Mouse (Mus musculus) layer of hippocampus, adult 8-10 months (tissue): ENCODE results near the gene Efl1. TPM values are rescaled to one million over a fixed set of nuclear protein-coding genes. Genes with fewer than 3 reads are reported as not detected.
"Not testable (repeated sequence)": the region's sequence is repeated elsewhere in the genome, so short reads cannot be mapped to it uniquely, and the experiment has no call there.

Experiments
- DNase-seq, 2 experiments: peaks; one replicate each; pipeline ENCODE4 v3.0.0; 2022; ENCODE audit warnings: low spot score in 2 of 2
- total RNA-seq, 4 experiments: library from RNA; stranded (reverse); gene quantifications; 2 replicates each; pipeline ENCODE4 v1.2.4; 2022

The Efl1 gene
- total RNA-seq, 4 experiments from 2014 or later = 18.1 to 25.6 (median 19.1) TPM

- DNase-seq = no peak
These were observed 71.3 kb downstream of the Efl1 start for GRCm38 (mm10) chr7:82719740-82720139.

DNA sequence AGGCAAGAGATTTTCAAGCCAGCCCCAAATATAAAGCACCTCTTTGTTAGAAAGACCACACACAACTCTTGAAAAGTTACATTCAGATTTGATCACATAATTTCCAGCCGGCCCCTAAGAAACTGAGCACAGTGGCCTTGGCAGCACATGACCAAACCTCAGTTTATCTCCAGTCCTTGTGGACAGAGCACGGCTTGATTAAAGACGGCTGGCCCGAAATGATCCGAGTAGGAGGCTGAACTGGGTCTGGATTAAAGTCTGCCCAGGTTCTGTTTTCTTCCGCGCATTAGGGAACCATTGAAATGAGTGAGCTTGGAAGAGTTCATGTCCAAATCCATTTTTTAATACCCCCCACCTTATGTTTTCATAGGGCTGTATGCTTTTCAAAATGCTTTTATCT is 72.1 kb downstream of the Efl1 start:
- no peak for DNase-seq

DNA sequence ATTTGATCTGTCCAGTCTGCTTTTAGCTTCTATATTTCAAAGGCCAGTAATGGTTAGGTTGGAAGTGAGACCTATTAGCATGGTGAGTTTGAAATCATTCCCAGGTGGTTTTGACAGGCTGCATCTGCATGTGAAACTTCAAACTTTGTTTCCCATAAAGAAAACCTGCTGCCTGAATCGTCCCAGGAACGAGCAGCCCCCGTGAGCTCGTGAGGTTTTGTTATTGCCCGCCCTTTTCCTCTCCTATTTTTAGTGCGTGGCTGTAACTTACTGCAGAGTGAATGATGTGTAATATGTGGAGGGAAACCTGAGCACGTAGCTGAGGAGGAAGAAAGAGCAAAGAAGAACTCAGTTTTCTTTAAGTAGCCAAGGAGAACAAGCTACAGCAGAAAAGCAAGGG is 72.5 kb downstream of the Efl1 start:
- DNase-seq = no peak

DNA sequence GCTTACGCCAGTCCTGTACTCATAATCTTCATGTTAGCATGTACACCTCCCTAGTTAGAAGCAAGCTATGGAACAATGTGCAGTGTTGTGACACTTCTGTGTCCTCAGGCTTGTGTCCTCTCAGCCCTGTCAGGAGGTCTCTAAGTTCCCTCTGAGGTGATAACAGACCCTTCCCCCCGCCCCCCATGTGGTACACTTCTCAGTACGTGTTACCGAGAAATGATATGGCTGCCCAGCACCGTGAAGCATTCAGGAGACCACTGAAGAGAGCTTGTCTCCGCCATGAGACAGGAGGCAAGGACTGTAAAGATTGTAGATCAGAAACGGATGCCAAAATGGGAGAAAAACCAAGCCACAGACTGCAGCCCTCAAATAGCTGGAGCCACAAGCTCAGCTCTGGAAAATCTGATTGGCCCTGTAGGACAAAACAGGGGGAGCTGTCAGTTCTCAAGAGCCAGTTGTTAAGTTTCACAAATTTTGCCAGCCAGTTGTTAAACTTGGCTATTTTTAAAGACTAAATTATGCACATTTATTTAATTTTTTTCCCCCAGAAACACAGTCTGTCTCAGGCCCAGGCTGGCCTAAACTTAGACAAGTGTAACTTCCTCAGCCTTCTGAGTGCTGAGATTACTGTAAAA is 74.2 kb downstream of the Efl1 start:
- DNase-seq = no peak

GRCm38 (mm10) chr7:82723151-82723871 is 74.9 kb downstream of the Efl1 start:
- no peak for DNase-seq

DNA sequence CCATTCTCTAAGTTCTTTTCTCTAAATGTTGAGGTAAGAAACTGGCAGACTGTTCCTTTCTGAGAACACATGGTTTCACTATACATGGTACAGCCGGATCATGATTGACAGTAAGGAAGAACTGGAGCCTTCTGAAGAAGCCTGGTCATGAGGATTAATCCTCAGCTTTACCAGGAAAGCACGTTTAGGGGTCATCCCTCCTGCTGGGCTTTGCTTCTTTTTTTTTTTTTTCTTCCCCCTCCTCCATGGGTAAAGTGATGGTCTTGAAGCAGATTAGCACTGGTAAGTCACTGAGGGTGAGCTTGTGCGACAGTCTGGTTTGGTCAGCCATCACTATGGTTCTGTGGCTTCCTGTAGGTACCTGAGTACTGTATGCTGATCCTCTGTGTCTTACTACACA is 76.1 kb downstream of the Efl1 start:
- no peak for DNase-seq

GRCm38 (mm10) chr7:82725006-82725636 is 76.7 kb downstream of the Efl1 start:
- DNase-seq = no peak

DNA sequence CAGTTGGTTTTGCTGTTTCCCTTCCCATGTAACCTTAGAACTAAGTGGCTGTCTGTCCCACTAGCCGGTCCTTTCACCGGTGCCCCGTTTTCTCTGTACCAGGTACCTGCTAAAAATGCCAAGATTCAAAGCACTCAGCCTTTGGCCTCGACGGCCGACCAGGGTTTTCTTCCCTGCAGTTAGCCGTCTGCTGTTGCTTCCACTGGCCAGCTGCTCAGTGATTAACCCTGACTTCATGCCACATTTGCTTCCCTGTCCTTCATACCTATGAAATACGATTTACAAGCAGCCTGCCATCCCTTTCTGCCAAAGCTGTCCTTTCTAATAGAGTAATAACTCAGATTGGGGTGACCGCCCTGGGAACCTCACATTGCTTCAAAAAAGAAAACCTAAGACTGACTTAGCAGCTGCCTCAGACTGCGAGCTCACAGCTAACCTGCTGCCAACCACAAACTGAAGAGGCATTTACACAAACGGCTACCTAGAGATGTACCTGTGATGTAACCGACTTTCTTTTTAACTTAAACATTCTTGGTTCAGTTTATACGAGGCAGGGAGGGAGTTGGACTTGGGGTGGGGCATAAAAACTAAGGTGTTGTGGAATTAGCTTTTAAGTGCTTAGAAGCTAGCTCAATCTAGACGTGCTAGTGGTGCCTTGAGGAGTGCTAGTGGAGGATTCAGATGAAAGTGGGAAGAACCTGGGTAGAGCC is 77.5 kb downstream of the Efl1 start:
- no peak for DNase-seq

DNA sequence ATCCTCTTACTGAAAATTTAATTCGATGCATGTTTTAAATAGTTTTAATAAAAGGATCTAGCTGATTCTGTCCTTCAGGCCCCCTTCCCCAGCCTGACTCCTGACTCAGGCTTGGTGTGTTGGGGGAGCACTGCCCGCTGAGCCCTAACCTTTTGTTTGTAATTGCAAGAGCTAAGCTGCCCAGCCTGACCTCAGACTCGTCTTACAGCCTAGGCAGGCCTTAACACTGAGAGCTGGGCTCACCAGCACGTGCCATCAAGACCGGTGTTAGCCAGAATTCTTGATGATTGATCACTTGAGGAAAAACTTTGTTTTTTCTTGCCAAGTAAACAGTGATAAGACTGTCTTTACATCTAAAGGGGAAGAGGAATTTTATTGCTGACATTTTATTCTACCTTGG is 78.7 kb downstream of the Efl1 start:
- DNase-seq = no peak

GRCm38 (mm10) chr7:82729009-82729408 is 80.6 kb downstream of the Efl1 start:
- not testable (repeated sequence) for DNase-seq

DNA sequence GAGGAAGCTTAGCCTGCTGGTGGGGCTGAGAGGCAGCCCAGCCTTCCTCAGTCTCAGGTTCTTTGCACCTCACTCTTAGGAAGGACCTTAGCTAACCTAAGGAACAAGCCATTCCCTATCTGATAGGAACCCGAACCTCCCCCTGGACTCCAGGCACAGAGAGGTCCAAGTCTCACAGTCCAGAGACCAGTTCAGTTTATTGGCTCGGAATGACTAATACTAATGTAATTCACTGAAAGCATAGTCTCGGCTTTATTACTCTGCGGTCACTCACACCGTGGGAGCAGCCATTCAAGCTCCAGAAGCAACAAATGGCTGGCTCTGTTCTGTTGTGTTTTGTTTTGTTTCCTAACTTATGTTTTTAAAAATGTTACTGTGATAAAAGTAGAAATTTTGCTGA is 84.7 kb downstream of the Efl1 start:
- no peak for DNase-seq

GRCm38 (mm10) chr7:82733995-82734394 is 85.6 kb downstream of the Efl1 start:
- no peak for DNase-seq

- DNase-seq = no peak
These were observed 86.6 kb downstream of the Efl1 start for GRCm38 (mm10) chr7:82734748-82735600.

DNA sequence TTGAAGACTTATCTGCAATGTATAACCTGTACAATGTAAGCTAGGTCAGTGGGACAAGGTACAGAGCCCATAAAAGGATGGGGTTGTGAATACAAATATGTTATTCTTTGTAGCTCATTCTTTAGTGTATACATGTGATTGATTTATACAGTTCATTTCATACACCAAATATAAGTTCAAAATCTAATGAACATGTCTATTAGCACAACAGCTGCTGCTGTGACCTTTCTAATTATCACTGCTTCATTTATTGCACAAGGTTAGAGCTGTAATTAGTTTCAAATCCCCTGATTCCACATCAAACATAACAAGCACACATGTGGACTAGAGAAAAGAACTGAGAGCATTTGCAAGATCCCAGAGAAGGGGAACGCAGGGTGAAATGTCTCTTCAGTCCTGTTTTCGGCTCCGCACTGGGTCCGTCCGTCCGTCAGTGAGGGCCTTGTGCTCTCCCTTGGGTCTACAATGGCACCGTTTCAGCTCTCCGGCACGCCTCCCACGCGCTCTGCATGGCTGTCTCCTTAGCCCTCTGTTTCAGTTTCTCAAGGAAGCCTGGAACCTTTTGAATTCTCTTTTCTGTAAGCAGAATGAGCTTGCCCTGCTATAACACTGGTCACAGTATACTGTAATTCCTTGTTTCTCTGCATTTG is 94.8 kb downstream of the Efl1 start:
- peak in 1 of 2 experiments; percentile 26 for DNase-seq

- DNase-seq = no peak
These were observed 95.8 kb downstream of the Efl1 start for GRCm38 (mm10) chr7:82744167-82744715.

DNA sequence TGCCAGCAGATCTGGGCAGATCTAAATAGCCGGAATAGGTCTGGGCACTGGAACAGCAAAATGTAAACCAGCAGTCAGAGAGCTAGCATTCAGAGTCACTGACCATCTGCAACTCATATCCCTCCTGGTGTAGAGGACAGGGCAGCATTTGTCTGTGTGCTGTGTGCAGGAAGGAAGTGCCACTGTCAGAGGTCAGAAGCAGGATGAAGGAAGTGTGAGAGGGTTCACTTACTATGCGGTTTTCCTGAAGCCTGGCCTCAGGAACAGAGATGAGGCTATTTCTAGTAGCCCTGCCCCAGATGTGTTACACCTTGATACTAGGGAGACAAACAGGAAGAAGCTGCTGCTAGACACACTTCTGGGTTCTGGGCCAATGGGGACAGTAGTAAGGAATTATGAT is 100.4 kb downstream of the Efl1 start:
- no peak for DNase-seq

GRCm38 (mm10) chr7:82749239-82749638 is 100.8 kb downstream of the Efl1 start:
- DNase-seq = no peak

- no peak for DNase-seq
These were observed 104.0 kb downstream of the Efl1 start for GRCm38 (mm10) chr7:82752171-82753085.

- no peak for DNase-seq
These were observed 107.3 kb downstream of the Efl1 start for GRCm38 (mm10) chr7:82755602-82756155.
